Mouse (Mus musculus): ENCODE results near the gene Tnfrsf9.
"Not testable (repeated sequence)": the region's sequence is repeated elsewhere in the genome, so short reads cannot be mapped to it uniquely, and the experiment has no call there.

Tnfrsf9 gene

DNA sequence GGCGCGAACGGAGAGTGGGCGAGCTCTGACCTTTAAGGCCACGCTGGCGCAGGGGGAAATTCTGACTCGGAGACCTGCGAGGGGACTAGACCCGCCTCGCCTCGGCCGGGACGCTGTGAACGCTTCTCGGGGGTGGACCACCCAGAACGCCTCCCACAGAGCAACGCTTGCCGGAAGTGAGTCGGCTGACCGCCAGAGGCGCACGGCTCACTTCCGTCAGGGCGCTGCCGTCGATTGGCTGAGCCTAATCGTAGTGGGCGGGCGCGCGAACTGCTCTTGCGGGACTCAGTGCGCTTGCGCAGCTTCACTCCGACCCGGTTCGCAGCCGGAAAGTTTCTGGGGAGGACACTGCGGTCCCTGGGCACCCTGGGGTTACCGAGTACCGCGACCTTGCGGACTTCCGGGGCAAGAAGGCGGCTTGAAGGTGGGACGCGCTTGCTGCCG, at the start of gene Tnfrsf9, which contains the start of gene Park7:
Gene Tnfrsf9, plus strand, starts transcription at position 273 of the 444 bp plus-strand sequence.
Gene Park7, minus strand, starts transcription at position 148 of the 444 bp plus-strand sequence.
- peak; percentile 96 for DNase-seq (ENCODE audit: low read depth, low spot score)

DNA sequence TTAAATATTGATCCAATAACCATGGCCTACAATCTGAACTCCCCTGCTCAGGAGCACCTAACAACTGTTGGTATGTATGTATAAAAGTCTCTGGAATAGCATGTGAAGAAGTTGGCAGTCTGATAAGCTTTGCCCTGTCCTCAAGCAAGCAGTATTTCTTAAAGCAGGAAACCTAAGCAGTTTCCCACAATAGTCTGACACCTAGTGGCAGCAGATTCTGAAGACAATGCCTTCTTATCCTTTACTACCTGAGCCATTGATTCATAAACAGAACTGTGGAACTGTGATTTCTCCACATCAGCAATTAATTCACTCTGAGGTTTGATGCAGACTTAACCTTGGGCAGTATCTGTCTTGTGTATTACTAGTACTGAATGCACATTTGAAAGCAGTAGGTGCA, 49.0 kb upstream of the Tnfrsf9 start:
- DNase-seq (ENCODE audit: low read depth, low spot score): peak; percentile 50

DNA sequence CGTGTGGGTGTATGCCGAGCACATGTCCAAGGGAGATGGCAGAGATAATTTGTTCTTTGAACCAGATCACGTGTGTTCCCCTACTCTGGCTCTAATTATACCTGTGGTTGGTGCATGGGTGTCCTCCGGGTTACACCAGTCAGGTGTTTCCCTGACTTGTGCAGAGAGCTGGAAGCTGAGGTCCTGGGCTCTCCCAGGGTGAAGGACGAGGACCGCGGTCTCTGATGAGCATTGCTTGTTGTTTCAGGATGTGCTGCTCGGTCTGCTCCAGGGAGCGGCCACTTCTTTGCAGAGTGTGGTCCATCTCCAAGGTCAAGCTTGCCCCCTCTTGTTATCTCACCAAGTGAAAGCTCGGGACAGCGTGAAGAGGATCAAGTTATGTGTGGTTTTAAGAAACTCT, 48.3 kb upstream of the Tnfrsf9 start:
- DNase-seq (ENCODE audit: low read depth, low spot score): no peak

DNA sequence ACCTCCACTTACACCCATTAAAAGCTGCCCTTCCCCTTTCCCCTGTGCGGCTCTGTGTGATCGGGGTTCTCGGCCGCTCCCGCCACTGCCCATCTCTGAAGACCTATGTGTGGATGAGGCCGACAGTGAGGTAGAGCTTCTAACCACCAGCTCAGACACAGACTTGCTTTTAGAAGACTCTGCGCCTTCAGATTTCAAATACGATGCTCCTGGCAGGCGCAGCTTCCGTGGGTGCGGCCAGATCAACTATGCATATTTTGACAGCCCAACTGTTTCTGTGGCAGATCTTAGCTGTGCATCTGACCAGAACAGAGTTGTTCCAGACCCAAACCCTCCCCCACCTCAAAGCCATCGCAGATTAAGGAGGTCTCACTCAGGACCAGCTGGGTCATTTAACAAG, 47.9 kb upstream of the Tnfrsf9 start:
- DNase-seq (ENCODE audit: low read depth, low spot score): peak; percentile 16

DNA sequence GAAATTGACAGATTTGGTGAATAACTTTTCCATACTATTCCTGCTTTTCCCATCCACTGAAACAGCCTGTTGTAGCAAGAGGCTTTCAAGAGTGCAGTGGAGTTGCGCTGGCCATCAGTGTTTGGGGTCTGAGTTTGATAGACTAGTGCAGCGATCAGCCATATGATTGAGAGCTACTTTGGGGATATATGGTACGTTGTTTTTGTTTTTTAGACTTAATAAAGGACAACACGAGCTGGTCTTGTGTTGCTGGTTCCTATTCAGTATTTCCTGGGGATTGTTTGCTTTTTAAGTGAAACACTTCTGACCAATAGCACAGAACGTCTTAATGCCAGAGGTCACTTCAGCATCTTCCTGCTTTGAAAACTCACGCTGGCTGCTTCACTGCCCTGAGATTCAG, 46.2 kb upstream of the Tnfrsf9 start:
- no peak for DNase-seq (ENCODE audit: low read depth, low spot score)

DNA sequence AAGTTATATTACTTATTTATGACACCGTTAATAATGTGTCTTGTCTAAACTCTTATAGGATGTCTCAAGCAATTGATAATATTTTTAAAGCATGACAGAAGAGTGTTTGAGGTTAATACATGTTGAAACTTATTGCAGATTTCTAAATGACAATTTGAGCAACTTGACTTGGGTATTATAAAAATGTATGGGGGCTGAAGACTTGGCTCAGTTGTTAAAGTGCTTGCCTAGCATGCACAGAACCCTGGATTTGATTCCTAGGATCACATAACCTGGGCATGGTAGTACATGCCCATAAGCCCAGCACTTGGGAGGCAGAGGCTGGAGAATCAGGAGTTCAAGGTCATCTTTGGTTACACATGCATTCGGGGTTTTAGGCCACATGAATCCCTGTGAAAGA, 45.5 kb upstream of the Tnfrsf9 start:
- no peak for DNase-seq (ENCODE audit: low read depth, low spot score)

DNA sequence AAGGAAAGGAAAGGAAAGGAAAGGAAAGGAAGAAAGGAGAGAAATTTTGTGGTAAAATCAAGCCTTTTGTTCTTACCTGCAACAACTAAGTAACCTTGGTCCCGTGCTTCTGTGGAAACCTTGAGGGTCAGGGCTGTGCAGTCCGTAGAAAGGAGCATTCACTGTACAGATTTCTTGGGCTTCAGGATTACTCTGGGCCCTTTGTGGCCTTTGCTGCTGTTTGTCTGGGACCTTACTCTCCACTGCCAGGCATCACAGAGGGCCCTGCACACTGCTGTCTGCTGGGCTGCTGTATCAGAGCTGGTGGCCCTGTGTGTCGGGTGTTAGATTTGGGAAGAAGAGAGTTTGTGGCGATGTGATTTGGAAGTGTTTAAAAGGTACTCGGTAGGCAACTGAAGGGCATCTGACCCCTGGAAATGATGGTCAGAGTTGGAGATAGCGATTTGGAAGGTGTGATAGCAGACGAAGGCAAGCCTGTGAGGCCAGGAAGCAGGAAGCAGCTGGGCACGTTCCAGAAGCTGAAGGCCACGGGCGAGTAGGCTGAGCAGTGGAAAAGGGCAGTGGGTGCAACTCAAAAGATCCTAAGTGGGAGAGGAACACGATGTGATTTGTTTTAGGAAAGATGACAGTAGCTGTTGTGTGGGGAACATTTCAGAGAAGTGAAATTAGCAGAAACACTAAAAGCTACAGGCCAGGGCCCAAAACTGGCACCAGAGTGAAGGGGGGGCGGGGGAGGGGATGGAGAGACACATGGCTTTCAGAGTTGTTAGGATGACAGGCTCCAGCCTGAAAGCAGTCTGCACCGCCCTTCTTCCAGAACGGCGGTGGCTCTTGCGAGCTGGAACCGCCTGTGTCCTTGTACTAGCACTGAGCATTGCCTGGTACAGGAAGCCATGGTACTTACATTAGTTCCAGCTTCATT, 44.8 kb upstream of the Tnfrsf9 start:
- no peak for DNase-seq (ENCODE audit: low read depth, low spot score)

DNA sequence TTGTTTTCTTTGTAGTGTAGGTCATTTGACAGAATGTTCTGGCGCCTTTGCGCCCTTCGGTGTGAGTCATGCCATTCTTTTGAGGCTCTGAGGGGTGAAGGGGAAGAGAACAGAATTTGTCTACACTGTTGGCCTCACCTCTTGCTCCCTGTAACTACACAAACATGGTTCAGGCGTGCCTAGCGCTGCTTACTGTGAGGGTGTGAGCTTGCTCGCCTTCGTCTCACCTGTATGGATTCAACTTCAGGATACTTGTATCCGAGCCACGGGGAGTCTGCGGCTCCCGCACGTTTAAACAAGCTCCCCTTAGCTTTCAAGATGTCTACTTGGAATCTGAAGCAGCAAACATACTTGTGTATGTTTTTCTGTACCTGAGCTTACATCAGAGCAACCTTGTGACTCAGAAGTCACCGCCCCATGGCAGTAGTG, 43.4 kb upstream of the Tnfrsf9 start:
- DNase-seq (ENCODE audit: low read depth, low spot score): no peak

DNA sequence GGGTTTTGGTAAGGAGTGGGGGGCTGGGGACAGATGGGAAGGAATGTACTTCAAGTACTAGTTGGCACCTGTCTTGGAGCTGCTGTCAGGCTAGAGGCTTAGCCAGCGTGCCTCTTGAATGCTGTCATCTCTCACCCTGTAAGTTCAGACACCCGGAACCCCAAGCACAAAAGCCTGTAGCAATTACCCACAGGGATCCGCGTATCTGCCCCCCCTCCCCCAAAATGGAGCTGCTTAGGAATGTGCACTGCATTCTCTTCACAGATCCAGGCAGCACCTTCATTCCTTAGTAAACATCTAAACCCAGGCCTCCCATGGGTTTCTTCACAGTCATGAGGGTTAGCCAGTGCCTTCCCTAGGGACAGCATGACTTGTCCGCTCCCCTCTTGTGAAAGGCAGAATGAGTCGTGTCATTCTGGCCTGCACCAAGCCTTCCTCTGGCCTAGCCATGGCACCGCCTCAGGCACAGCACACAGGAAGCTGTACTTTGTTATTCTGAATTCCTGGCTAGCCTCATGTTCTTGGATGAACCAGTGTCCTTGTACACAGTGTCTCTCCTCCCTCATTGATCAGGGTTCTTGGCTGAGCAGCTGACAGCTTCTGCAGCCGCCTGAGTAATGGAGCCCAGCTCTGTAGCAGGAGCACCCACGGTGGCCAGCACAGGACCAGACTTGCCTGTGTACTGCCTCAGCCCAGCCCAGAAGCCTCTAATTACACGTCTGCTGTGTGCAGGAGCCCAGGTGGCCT, 42.8 kb upstream of the Tnfrsf9 start:
- peak; percentile 88 for DNase-seq (ENCODE audit: low read depth, low spot score)

DNA sequence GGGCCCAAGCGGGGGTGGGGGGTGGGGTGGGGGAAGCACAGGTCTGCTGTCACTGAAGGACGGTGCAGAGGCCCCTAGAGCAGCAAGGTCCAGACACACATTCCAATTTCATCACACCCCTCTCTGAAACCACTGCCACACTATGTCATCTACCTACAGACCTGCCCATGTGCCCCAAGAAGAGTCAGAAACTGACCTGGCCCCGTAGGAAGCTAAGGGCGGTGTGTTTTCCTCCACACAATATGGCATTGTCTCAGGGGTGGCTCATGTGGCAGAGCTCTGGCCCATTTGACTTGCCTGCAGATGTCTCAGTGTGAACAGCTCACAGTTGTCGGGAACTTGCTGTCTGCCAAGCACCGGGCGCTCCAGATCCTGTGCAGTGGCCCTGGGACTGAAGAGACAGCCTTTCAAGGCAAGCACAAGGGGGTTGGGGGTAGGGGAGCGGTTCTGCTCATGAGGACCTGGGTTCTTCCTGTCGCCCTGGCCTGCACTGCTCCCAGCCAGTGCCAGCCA, 42.2 kb upstream of the Tnfrsf9 start:
- peak; percentile 17 for DNase-seq (ENCODE audit: low read depth, low spot score)

DNA sequence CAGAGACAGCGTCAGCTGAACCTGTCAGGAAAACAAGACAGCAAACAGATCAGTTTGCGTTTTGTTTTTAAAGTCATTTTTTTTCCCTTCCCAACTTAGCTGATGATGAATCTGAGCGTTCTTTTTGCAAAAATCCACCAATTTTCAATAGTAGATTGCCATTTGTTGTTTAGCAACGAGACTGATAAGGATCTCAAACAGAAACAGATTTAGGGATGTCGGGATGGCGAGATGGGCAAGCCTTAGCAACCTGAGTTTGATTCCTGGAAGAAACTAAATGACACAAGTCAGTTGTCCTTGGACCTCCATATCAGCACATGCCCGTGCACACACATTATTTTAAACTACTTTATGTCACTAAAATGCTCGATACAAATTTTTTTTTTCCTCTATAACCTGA, 41.7 kb upstream of the Tnfrsf9 start:
- no peak for DNase-seq (ENCODE audit: low read depth, low spot score)

DNA sequence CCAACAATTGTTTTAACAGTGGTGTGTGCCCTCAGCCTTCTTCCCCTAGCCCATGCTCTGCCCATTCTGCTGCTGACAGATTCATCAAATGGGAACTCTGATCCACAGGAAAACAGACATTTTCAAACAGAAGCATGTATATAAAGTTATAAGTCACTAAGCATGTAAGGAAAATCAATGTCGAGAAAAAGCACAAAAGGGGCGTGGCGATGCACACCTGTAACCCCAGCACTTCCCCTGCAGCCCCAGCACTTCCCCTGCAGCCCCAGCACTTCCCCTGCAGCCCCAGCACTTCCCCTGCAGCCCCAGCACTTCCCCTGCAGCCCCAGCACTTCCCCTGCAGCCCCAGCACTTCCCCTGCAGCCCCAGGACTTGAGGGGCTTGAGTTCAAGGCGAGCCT, 39.9 kb upstream of the Tnfrsf9 start:
- not testable (repeated sequence) for DNase-seq (ENCODE audit: low read depth, low spot score)

DNA sequence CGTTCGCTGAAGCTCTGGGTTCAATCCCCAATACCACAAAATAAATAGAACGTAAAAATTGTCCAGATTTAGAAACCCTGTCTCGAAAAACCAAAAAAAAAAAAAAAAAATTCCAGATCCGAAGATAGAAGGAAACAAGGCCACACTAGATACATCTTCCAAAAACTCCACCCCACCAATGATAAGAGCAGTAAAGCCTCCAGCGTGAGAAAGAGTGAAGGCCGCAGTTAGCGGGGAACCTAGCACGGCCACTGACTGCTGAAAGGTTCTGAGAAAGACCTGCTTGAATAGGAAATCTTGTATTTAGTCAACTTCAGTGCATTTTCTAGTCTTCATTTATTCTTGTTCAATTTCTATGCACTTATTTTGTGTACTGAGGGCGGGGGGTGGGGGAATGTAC, 39.0 kb upstream of the Tnfrsf9 start:
- no peak for DNase-seq (ENCODE audit: low read depth, low spot score)

DNA sequence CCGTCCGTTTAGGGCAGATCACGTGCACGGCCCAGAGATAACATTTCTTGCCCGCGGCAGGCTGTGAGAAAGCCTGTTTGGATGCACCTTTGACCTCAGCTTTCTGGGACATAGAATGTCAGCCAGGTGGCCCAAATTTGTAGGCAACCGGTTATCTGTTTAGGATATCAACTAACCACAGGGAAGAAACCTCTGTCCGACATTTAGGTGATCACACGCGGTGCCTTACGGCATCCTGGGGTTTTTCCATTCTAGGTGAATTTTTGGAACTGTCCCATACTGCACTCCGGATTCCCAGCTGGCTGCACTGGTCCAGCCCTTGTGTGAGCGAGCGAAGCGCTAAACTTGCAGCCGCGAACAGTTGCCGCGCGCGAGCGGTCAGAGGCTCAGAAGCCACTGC, 34.7 kb upstream of the Tnfrsf9 start:
- DNase-seq (ENCODE audit: low read depth, low spot score): peak; percentile 74

DNA sequence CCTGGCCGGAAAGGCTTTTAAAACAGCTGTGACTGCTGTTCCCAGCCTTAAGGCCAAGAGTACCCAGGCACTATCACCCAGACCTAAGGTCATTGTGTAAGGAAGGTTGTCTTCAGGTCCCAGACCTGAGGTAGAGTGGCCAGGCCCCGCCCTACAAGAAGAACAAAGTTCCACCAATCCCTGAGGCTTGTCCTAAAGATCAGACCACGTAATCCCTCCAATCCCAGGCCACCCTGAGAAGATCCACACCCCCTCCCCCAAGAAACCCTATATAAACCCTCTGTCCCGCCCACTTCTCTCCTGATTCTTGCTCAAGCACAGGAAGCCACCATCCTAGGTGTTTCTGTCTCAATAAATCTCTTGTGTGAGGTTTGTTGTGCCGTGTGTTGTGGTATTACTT, 34.0 kb upstream of the Tnfrsf9 start:
- peak; percentile 95 for DNase-seq (ENCODE audit: low read depth, low spot score)

DNA sequence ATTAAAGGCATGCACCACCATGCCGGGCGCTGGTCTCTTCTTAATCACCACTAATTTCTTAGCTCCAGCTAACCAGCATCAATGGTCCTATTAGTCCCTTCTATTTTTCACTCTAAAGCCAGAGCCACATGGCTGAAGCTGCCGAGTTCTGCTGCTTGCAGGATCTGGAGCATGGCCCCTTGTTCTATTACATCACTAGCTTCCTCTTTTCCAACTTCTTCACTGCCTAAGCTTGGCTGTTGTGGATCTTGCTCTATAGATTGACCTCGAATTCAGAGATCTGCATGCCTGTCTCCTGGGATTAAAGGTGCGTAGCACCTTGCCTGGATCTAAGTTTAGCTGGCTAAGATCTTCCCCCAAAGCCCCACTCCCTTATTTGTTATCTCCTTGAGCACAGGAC, 31.7 kb upstream of the Tnfrsf9 start:
- DNase-seq (ENCODE audit: low read depth, low spot score): no peak

DNA sequence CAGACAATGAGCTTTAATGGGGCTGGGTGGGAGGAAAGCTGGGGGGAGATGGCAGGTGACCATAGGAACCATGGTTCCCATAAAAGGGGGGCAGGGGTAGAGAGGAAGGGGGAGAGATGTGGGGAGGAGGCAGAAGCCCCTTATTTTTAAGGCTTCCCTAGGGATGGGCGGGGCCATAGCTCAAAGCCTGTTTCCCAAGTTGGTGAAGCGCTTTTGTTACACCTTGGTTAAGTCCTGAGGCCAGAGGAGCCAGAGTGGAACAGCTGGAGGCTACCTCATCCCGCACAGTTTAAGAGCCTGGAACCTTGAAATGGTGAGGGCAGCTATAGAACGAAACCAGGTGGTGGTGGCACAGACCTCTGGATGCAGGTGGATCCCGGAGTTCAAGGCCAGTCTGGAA, 26.5 kb upstream of the Tnfrsf9 start:
- DNase-seq (ENCODE audit: low read depth, low spot score): peak; percentile 62

DNA sequence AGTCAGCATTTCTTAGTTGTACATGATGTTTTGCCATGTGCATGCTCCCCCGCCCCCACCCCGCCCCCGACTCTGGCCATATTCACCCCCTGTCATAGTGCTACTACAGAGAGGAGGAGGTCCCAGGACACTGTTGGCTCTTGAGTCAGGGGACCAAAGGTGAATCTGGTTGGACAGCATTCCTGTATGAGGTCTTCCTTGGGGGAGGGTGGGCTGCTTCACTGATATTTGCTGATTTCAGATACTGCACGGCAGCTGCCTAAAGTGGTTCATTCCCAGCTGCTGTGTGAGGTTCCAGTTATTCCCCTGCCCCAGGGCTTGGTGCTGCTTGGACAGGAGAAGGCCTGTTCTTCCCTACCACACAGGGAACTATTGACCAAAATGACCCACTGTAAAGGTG, 25.9 kb upstream of the Tnfrsf9 start:
- peak; percentile 62 for DNase-seq (ENCODE audit: low read depth, low spot score)

DNA sequence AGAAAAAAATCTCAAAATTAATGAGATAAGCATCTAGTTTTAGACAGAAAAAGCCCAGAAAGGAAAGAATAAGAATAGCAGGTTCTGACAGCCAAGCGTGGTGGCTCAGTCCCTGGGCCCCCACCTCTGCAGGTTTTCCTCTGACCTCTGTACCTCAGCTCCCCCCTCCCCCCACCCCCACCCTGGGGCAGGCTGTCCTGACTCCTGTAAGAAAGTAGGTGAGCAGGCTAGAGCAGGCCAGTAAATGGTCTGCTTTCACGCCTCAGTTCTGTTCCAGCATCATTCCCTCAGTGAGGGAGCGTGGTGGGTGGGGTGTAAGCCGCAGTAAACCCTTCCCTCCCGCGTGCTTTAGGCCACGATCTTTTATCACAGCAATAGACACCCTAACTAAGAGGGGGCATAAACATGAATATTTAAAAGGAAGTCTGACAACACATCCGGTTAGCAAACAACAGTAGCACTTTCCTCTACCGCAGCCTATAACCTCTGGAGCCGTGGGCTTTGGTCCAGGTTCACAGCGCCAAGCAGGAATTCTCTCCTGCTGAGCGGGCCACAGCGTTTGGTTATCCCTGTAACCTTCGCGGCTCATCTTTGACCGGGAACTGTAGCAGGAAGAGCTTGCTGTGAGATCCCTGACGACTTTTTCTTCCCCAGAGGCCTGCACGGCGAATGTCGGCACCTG, 24.9 kb upstream of the Tnfrsf9 start:
- DNase-seq (ENCODE audit: low read depth, low spot score): peak; percentile 95

DNA sequence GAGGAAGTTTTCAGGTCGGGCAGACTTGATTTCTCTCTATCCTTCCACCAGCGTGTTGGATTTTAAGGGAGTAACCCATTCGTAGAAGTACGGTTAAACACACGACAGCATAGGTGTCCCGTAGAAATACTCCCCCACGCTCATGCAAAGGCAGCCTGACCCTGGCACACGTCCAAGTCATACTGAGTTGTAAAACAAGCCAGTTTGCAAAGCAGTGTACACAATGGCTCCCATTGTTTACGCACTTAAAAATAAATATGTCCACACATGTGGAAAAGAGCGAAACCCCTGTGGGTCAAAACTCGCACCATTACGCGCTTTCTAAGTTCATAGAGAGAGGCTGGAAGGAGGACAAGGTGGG, 24.4 kb upstream of the Tnfrsf9 start:
- no peak for DNase-seq (ENCODE audit: low read depth, low spot score)

DNA sequence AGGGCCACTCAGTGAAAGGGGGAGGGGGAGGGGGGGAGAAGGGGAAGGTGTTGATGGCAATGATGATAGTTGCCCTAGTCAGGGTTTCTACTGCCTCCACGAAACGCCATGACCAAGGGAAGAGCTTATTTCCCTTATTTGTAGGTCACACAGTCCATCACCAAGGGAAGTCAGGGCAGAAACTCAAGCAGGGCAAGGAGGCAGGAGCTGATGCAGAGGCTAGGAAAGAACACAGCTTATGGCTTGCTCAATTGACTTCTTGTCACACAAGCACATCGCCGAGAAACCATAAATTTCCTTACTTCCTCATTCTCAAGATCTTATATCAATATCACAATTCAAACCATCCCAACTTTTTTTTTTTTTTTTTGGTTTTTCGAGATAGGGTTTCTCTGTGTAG, 23.1 kb upstream of the Tnfrsf9 start:
- DNase-seq (ENCODE audit: low read depth, low spot score): no peak

Measured in R1 (cell line).